Mouse (Mus musculus): ENCODE measurements around the gene Elmo1. TPM values are rescaled to one million over a fixed set of nuclear protein-coding genes. Genes with fewer than 3 reads are reported as not detected.

Gene Elmo1
- polyA plus RNA-seq (2012; rRNA removed), result 60.3 and 60.6 TPM in 2 replicates

DNA sequence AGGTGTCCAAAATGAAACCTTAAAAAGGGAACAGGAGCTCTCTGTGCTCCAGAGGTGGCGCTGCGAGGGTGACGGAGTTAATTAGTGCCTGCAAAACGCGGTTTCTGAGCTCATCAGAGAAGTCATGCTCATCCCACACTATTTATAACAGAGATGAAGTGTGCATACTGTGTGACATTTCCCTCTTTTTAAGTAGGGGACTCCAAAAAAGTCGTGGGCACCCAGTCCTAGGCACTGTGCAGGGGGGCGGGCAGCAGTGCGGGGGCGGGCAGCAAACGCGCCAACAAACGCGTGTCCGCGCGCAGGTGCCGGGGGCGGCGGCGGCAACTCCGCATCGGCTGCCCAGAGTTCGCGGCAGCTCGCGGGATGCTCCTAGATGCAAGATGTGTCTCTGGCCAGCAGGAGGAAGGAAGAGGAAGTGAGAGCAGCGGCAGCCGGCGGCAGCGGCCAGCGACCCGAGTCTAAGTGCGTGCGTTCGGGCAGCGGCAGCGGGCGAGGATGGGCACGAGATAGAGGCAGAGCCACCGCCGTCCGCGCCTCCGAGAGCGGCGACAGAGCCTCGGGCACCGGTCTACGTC lies at the start of gene Elmo1:
Gene Elmo1 (plus strand): TSS at position 464 of the 578 bp plus-strand sequence.
- DNase-seq (ENCODE audit: extremely low spot score in 1 of 2, low spot score in 1 of 2), result peak in 1 of 2 experiments; percentile 66

DNA sequence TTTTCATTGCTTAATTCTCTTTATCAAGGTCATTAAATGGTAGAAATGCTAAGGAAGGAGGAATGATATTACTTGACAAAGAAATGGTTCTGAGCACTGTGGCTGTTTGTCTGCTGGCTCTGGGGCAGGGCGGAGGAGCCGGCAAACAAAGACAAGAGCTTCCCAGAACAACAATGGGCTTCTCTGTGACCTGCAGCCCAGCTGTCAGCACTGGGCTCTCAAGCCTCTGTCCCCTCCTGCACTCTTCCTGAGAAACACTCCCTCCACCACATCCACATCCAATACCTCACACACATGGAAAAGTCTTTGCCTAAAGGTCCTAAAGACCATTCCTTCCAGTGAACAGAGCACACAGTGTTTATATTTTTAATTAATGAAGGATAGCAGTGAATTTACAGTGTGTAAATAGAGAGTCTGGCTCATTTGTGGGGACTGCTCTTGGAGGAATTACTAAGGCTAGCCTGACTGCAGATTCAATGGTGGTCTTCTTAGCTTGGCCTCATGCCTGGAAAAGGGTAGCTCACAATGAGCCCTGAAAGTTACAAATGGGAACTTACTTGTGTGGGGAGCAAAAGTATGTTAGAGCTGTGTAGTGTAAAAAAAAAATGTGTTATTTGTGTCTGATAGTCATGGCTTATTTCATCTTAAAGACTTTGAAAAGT lies 49.1 kb upstream of the Elmo1 start:
- peak in 1 of 2 experiments; percentile 11 for DNase-seq (ENCODE audit: extremely low spot score in 1 of 2, low spot score in 1 of 2)

- DNase-seq (ENCODE audit: extremely low spot score in 1 of 2, low spot score in 1 of 2), result no peak
Measured at GRCm38 (mm10) chr13:20042856-20043255, 47.5 kb upstream of the Elmo1 start.

- no peak for DNase-seq (ENCODE audit: extremely low spot score in 1 of 2, low spot score in 1 of 2)
Measured at GRCm38 (mm10) chr13:20045350-20045749, 45.0 kb upstream of the Elmo1 start.

DNA sequence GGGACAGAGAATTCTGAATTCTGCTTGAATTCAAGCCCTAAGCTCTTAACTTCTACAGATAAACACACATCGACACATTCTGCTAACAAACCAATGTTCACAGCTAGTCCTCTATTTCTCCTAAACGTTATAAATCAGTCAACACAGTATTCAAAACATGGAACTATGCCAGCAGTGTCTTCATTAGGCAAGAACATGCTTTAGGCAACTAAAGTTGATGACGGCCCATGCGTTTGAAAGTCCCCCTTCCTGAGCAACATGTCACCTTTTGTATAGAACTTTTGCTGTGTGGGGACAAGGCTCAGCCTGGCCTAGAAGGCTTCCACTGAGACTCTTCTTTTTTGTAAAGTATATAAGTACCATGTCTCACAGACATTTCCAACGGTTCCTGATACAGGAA lies 44.6 kb upstream of the Elmo1 start:
- DNase-seq (ENCODE audit: extremely low spot score in 1 of 2, low spot score in 1 of 2), result no peak

GRCm38 (mm10) chr13:20046406-20046805 lies 44.0 kb upstream of the Elmo1 start:
- no peak for DNase-seq (ENCODE audit: extremely low spot score in 1 of 2, low spot score in 1 of 2)

GRCm38 (mm10) chr13:20047926-20048836 lies 42.2 kb upstream of the Elmo1 start:
- no peak for DNase-seq (ENCODE audit: extremely low spot score in 1 of 2, low spot score in 1 of 2)

- DNase-seq (ENCODE audit: extremely low spot score in 1 of 2, low spot score in 1 of 2), result no peak
Measured at GRCm38 (mm10) chr13:20048837-20049160, 41.6 kb upstream of the Elmo1 start.

DNA sequence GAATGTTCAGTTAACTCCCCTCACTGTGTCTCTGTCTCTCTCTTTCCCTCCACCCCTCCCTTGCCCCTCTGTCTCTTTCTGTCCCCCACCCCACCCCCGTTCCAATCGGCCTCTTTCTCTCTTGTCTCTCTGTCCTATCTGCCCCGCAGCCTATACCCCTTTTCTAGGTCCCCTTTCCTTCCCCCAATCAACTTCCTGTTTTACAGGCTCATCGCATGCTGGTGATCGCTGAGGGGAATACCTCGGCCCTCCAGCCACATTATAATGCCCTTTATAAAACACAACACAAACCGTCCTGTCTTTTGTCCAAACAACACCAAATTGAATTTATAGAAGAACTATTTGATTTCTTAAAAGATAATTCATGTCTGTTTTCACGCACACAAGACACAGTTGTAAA lies 40.7 kb upstream of the Elmo1 start:
- no peak for DNase-seq (ENCODE audit: extremely low spot score in 1 of 2, low spot score in 1 of 2)

DNA sequence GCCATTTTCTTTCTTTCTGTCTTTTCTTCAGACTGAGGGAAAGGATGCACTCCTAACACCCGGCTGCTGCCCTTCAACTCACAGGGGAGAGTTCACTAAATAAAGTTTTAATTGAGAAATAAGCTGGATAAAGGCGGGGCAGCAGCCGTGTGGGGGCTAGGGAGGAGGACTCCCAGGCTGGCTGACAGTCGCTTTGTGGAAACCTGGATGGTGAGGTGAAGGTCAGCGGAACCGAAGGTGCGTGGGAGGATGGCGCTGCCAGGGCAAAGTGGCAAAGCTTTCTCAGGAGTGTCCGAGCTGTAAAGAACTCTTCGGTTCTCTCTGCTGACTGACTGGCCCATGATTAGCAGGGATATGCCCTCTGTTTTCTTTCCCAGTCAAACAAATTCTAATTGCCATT lies 40.2 kb upstream of the Elmo1 start:
- no peak for DNase-seq (ENCODE audit: extremely low spot score in 1 of 2, low spot score in 1 of 2)

- no peak for DNase-seq (ENCODE audit: extremely low spot score in 1 of 2, low spot score in 1 of 2)
Measured at GRCm38 (mm10) chr13:20057926-20058325, 32.5 kb upstream of the Elmo1 start.

- no peak for DNase-seq (ENCODE audit: extremely low spot score in 1 of 2, low spot score in 1 of 2)
Measured at GRCm38 (mm10) chr13:20061031-20061430, 29.4 kb upstream of the Elmo1 start.

GRCm38 (mm10) chr13:20063331-20063730 lies 27.1 kb upstream of the Elmo1 start:
- DNase-seq (ENCODE audit: extremely low spot score in 1 of 2, low spot score in 1 of 2), result peak in 1 of 2 experiments; percentile 25

DNA sequence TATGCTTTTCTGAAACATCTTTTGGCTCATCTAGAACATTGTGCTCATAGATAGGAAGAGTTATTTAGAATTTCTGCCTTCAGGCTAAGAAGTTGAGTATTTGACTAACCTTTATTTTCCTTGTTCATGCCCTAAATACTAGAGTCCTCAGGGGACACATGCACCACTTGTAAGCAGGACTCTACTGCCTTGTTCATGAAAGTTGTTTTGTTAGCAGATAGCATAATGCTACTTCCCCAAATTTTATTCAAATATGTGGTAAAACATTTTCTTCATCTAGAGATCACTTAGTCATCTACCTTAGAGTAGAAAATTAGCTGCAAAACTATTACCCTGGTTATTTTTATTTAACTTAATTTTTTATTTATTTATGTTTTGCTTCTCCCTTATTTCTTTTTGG lies 18.4 kb upstream of the Elmo1 start:
- DNase-seq (ENCODE audit: extremely low spot score in 1 of 2, low spot score in 1 of 2), result no peak

GRCm38 (mm10) chr13:20072994-20073393 lies 17.4 kb upstream of the Elmo1 start:
- no peak for DNase-seq (ENCODE audit: extremely low spot score in 1 of 2, low spot score in 1 of 2)

DNA sequence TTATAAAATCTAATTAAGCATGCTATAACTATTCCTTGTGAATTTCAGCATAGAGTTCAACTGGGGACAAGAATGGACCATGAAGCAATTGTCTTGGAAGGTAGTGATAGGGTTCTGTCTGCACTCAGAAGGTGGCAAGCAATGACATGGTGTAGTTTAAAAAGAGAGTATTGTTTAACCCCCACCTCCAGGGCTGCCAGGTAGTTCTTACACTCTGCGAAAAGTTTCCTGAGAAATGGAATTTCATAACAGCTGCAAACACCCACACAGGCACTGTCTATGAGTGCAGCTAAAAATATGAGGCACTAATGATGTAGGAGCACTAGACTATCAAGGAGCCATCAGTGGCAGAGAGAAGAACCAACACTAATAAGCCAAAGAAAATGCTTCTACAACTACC lies 13.9 kb upstream of the Elmo1 start:
- DNase-seq (ENCODE audit: extremely low spot score in 1 of 2, low spot score in 1 of 2), result no peak

- DNase-seq (ENCODE audit: extremely low spot score in 1 of 2, low spot score in 1 of 2), result no peak
Measured at GRCm38 (mm10) chr13:20077237-20077636, 13.2 kb upstream of the Elmo1 start.

DNA sequence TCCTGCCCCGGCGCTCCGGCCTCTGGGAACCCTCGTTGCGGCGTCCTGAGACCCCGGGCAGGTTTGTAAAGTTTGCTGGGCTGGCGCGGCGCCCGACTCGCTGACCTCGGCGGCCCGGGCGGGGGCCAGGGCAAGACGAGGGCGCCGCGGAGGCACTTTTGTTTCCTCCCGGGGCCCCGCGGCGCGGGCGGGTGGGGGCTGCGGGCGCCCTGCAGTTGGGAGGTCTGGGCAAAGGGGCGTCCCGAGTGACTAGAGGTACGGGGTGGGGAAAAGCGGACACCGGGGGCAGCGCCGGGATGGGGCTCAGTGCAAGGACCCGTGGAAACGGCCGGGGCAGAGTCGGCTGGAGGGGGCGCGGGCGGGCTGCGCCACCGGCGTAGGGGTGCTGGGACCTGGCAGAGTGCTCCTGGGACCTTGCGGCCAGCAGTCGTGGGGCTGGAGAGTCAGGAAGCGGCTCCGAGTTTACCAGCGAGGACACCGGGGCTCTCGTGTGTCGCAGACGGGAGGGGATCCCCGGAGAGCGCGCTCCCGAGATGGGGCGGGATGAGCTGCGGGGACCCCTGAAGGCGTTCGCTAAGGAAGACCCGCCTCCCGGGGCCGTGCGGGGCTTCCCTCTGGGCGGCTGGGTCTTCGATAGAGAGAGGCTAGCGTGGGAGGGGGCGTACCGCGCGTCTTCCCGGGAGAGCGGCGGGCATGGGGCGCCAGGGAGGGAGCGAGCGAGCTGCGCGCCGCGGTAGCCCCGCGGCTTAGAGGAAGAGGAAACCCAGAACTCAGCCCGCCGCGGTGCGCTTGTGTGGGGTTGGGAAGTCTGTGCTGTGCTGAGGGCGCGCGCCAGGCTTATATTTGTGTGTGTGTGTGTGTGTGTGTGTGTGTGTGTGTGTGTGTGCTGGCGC lies 561 bp downstream of the Elmo1 start:
- DNase-seq (ENCODE audit: extremely low spot score in 1 of 2, low spot score in 1 of 2), result no peak

DNA sequence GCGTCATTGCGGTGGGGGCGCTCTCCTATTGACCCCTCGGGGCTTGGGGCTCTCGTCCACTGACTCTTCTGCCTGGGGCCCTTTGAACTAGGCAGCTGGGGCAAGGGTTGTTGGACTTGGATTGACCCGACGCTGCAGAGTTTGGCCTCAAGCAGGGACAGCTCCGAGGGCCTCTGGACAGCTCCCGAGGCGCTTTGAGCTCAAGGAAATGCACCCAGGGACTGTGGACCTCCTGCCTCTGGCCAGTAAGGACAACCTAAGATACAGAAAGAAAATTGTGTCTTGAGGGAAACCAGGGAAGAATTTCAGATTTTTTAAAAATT lies 1.2 kb downstream of the Elmo1 start:
- no peak for DNase-seq (ENCODE audit: extremely low spot score in 1 of 2, low spot score in 1 of 2)

DNA sequence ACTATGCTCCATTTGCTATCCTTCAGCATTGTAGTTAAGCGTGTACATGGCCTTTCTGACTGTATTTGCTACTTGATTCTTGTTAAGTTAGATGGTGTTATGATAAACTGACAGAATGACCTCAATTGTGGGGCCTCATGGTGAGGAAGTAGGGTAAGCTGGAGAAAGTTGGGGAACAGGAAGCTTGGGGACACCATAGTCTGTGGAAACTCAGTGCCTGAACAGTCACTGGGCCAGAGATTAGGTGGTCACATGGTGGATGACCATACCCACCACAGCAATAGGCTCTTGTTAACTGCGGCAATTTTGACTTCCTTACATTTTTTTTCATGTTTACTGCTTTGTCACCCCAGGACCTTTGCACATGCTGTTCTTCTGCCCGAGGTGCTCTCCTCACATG lies 1.9 kb downstream of the Elmo1 start:
- DNase-seq (ENCODE audit: extremely low spot score in 1 of 2, low spot score in 1 of 2), result no peak
